Mouse (Mus musculus) brain, embryonic 14.5 days (tissue): Measurements from ENCODE around the gene BC024978. TPM values are rescaled to one million over a fixed set of nuclear protein-coding genes. Genes with fewer than 3 reads are reported as not detected.

ENCODE experiments used
- DNase-seq: peaks from one replicate; pipeline ENCODE4 v3.0.0-alpha.2; 2011; ENCODE audit warnings: low read depth
- CTCF ChIP-seq: fragments of 200-500 bp; IDR thresholded peaks from 2 replicates; pipeline ENCODE4 v1.5.1; 2012; ENCODE audit warnings: inconsistent platforms, mild to moderate bottlenecking, moderate library complexity, borderline replicate concordance; ENCODE audit not compliant: insufficient read depth, insufficient read length; ENCODE audit errors: extremely low read depth
- POLR2A ChIP-seq: fragments of 200-500 bp; IDR thresholded peaks from 2 replicates; pipeline ENCODE4 v1.6.1; 2012; ENCODE audit warnings: mild to moderate bottlenecking, inconsistent platforms, borderline replicate concordance; ENCODE audit not compliant: poor library complexity, insufficient read depth, insufficient read length, severe bottlenecking; ENCODE audit errors: extremely low read depth
- polyA plus RNA-seq: library from polyadenylated mRNA; depleted of rRNA; stranded (reverse); fragments of >200 nt; gene quantifications from 2 replicates; pipeline ENCODE4 v1.2.3, GENCODE M21; 2012; rRNA removed

The BC024978 gene
- polyA plus RNA-seq, result 11.9 and 13.2 TPM in 2 replicates

- TF ChIP-seq CTCF (no peak), POLR2A (peak; percentile 35; the same call in 1 of the 2 replicates)
- peak; percentile 100 for DNase-seq
Measured at GRCm38 (mm10) chr7:27195681-27196611, at the start of gene BC024978, which contains the start of gene Snrpa. Gene BC024978, plus strand, starts transcription at chr7:27195781. Gene Snrpa, minus strand, starts transcription at chr7:27196271.

DNA sequence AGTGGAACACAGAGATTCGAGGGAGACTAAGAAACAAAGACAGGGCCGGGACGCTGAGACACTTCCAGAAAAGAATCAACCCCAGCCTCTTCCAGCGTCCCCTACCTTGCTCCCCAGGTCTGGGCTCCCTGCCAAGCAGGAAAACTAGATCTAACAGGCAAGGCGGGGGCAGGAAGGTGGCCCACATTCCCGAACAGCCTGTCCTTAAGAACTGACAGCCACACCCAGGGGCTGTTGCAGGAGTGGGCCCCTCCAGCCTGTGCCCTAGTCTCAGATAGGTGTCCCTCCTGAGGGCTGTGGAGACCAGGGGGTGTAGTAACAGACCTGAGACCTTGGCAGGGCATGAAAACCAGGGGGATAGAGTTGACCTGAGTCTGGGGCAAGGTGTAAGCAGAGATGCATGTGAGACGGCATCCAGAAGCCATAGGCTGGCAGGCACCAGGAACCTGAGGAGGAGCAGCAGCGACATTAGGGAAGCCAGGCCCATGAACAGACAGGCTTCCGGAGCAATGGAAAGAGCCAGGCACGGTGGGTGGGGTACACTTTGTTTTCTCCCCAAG, 42.3 kb upstream of the BC024978 start, which contains the start of gene Cyp2t4:
Gene Cyp2t4 (plus strand): TSS at position 510 of the 560 bp plus-strand sequence.
- TF ChIP-seq POLR2A (no peak), CTCF (no peak)
- DNase-seq, result no peak

DNA sequence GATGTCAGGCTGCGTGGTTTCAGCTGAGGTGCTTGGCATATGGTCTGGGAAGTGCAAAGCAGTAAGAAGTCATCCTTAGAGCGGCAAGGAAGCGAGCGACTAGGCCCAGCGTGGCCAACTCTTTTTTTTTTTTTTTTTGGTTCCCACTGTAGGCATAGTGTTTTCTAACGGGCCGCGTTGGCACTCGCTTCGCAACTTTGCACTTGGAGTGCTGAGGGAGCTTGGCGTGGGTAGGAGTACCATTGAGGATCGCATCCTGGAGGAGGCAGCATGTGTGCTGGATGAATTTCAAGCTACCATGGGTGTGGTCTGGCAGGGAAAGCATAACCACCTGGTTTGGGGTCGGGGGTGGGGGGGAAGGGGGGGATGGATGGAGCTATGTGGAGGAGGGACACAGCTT, 39.6 kb upstream of the BC024978 start:
- no peak for DNase-seq
- no peak for TF ChIP-seq POLR2A
- TF ChIP-seq CTCF, result no peak

GRCm38 (mm10) chr7:27158171-27158570, 37.4 kb upstream of the BC024978 start:
- TF ChIP-seq POLR2A, result no peak
- no peak for TF ChIP-seq CTCF
- no peak for DNase-seq

- no peak for DNase-seq
- no peak for TF ChIP-seq POLR2A
- no peak for TF ChIP-seq CTCF
Measured at GRCm38 (mm10) chr7:27159256-27159655, 36.3 kb upstream of the BC024978 start.

- DNase-seq, result peak; percentile 97
- TF ChIP-seq CTCF, result peak; percentile 96
- no peak for TF ChIP-seq POLR2A
Measured at GRCm38 (mm10) chr7:27159882-27160281, 35.7 kb upstream of the BC024978 start.

DNA sequence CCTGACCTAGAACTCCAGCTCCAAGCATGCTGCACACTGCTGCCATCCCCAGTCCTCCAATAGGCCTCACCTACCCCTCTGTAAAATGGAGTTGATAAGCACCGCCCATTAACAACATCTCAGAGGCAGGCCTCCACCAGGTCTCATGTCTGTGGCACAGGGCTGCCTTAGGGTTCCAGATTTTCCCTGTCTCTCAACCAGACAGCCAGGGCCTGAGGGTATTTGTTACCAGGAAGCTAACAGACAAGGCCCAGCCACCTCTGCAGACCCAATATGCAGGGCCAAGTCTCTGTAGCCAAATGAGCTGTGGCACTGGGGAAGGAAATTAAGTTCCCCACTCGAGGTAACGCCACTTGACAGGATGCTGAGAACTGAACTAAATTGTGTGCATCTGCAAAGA, 34.7 kb upstream of the BC024978 start:
- no peak for DNase-seq
- no peak for TF ChIP-seq CTCF
- no peak for TF ChIP-seq POLR2A

DNA sequence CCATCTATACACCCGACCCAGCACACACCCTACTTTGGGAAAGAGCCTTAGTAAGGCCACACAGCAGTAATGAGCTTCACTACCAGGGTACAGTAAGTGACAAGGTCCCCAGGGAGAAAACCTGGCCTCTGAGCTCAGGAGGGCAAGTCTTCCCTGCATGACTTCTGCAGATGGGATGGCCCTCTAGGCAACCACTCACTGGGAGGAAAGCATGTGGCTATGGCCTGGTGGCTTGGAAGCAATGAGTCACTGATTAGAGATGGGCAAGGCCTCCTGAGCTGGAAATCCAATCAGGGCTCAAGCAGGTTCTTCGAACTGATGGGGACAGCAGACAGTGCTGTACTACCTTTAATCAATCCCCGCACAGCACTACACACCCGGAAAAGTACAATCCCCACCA, 33.8 kb upstream of the BC024978 start:
- DNase-seq, result no peak
- TF ChIP-seq CTCF (no peak), POLR2A (no peak)

DNA sequence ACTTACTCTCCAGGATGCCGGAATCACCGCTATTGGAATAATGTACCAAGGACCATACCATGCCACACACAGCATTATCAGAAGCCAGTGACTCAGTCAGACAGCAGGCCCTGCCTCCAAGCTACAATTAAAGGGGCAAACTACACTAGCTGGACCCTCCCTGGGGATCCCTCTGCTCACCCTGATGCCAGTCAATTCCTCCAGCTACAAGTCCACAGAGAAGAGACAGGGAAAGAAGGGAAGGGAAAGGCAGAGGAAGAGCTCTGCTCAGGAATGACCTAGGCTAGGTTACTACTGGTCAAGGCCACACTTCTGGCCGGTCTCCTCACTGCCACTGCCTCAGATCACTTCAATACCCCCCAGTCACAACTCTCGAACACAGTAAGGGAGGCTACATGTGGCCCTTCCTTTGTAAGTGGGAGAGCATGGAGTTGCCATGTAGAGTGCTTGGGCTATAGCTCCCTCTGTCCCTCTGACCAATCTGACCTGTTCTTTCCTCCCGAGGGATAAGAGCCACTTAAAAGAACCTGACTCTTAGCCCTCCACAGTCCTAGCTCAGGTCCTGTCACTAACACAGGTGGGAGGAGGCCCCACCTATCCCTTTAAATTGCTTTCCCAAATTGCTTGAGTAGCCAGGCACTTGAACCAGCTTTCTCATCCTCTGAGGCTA, 32.7 kb upstream of the BC024978 start:
- DNase-seq, result no peak
- TF ChIP-seq CTCF (no peak), POLR2A (no peak)

DNA sequence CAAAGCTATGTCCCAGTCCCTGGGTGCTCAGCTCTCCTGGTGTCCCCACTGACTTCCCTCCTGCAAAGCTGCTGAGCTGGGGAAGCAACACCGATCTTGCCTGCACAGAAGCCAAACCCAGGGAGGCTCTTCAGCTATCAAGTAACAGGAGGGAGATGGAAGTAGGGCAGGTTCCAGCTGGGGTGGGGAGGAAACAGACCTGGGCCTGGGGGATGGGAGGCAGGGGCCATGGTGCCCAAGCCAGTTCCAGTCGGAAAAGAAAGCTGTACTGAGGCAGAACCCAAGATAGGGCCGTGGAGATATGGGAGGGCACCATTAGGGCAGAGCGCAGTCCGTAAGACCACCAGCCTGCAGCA, 32.2 kb upstream of the BC024978 start:
- no peak for DNase-seq
- TF ChIP-seq POLR2A (no peak), CTCF (no peak)
